Mouse (Mus musculus): ENCODE measurements around the gene Olfr1356.
"Not testable (repeated sequence)": the region's sequence is repeated elsewhere in the genome, so short reads cannot be mapped to it uniquely, and the experiment has no call there.

Gene Olfr1356

GRCm38 (mm10) chr10:78852066-78852465 lies at the start of gene Olfr1356:
Olfr1356 (minus strand) TSS chr10:78852166.
- no peak for DNase-seq

- no peak for DNase-seq
Observed at GRCm38 (mm10) chr10:78875240-78875639, 23.3 kb upstream of the Olfr1356 start, which contains the start of gene Olfr1355. Olfr1355 (plus strand) TSS chr10:78875540.

- DNase-seq, result not testable (repeated sequence)
Observed at GRCm38 (mm10) chr10:78840456-78840855, 11.5 kb downstream of the Olfr1356 start.

GRCm38 (mm10) chr10:78812358-78813060 lies 39.5 kb downstream of the Olfr1356 start:
- no peak for DNase-seq

- no peak for DNase-seq
Observed at GRCm38 (mm10) chr10:78801449-78801848, 50.5 kb downstream of the Olfr1356 start.
